Mouse (Mus musculus) CH12.LX (cell line): ENCODE data around the gene Opn1sw. TPM values are rescaled to one million over a fixed set of nuclear protein-coding genes. Genes with fewer than 3 reads are reported as not detected.

ENCODE experiments used
- DNase-seq: peaks from one replicate; pipeline ENCODE4 v3.0.0-alpha.2; 2013; ENCODE audit errors: extremely low read depth
- H3K27ac ChIP-seq: 2 replicates; pipeline ENCODE4 v1.5.1; 2012; ENCODE audit warnings: low read depth, mild to moderate bottlenecking, control low read depth, moderate library complexity; ENCODE audit not compliant: insufficient read depth
- H3K27me3 ChIP-seq: replicated peaks from 2 replicates; pipeline ENCODE3; 2012; ENCODE audit warnings: inconsistent platforms
- H3K36me3 ChIP-seq, 2 experiments: replicated peaks in 1 of 2; 2 replicates each; pipeline versions ENCODE3 to v1.6.1; 2012; ENCODE audit warnings: inconsistent platforms in 1 of 2, low read length in 1 of 2, mild to moderate bottlenecking in 1 of 2, mixed read lengths in 1 of 2, moderate library complexity in 1 of 2; ENCODE audit not compliant: control insufficient read depth in 1 of 2, insufficient read depth in 1 of 2
- H3K4me1 ChIP-seq, 2 experiments: 2 replicates each; pipeline ENCODE4 v1.6.1; 2012; ENCODE audit warnings: inconsistent platforms in 1 of 2, moderate library complexity in 1 of 2; ENCODE audit not compliant: insufficient read depth in 2 of 2, control insufficient read depth in 1 of 2
- H3K4me2 ChIP-seq: 2 replicates; pipeline ENCODE4 v1.6.1; 2012; ENCODE audit warnings: low read depth, mild to moderate bottlenecking, control low read depth; ENCODE audit not compliant: poor library complexity, insufficient read depth, severe bottlenecking
- H3K4me3 ChIP-seq, 3 experiments: fragments of 150-350 bp in 1 of 3; sonication (generic) in 1 of 3; replicated peaks in 1 of 3; 2 replicates each; pipeline versions ENCODE3 to v1.5.1; 2011 to 2012; ENCODE audit warnings: low read depth in 2 of 3, low read length in 2 of 3, mild to moderate bottlenecking in 2 of 3, moderate library complexity in 2 of 3, control low read depth in 1 of 3, improper control_type of control experiment in 1 of 3, inconsistent platforms in 1 of 3, mixed read lengths in 1 of 3; ENCODE audit not compliant: poor library complexity in 1 of 3
- H3K79me2 ChIP-seq: replicated peaks from 2 replicates; pipeline ENCODE4 v1.6.1; 2012; ENCODE audit warnings: mild to moderate bottlenecking, moderate library complexity; ENCODE audit not compliant: control insufficient read depth, poor library complexity, insufficient read depth, severe bottlenecking; ENCODE audit errors: extremely low read depth
- H3K9ac ChIP-seq: 2 replicates; pipeline ENCODE4 v1.6.1; 2012; ENCODE audit warnings: low read depth, mild to moderate bottlenecking, control low read depth, moderate library complexity; ENCODE audit not compliant: insufficient read depth
- H3K9me3 ChIP-seq: replicated peaks from 2 replicates; pipeline ENCODE3; 2012; ENCODE audit warnings: low read length, inconsistent platforms, mixed read lengths
- BHLHE40 ChIP-seq: IDR thresholded peaks from 2 replicates; pipeline ENCODE4 v1.6.1; 2011; ENCODE audit warnings: mild to moderate bottlenecking, low read depth, low read length, improper control_type of control experiment
- ELF1 ChIP-seq: IDR thresholded peaks from 2 replicates; pipeline ENCODE4 v1.6.1; 2014; ENCODE audit warnings: low read depth, mild to moderate bottlenecking, inconsistent platforms, low read length, improper control_type of control experiment
- JUN ChIP-seq: IDR thresholded peaks from 2 replicates; pipeline ENCODE4 v1.6.1; 2011; ENCODE audit warnings: low read depth, mild to moderate bottlenecking, low read length, improper control_type of control experiment, moderate library complexity; ENCODE audit not compliant: insufficient read depth
- KAT2A ChIP-seq: IDR thresholded peaks from 2 replicates; pipeline ENCODE4 v1.6.1; 2012; ENCODE audit warnings: low read length, improper control_type of control experiment, inconsistent platforms; ENCODE audit not compliant: insufficient replicate concordance
- MAZ ChIP-seq: IDR thresholded peaks from 2 replicates; pipeline ENCODE4 v1.6.1; 2012; ENCODE audit warnings: low read depth, mild to moderate bottlenecking, inconsistent platforms, low read length, improper control_type of control experiment, moderate library complexity
- MEF2A ChIP-seq: IDR thresholded peaks from 2 replicates; pipeline ENCODE4 v1.6.1; 2014; ENCODE audit warnings: low read depth, mild to moderate bottlenecking, inconsistent platforms, low read length, improper control_type of control experiment, borderline replicate concordance
- MXI1 ChIP-seq: IDR thresholded peaks from 2 replicates; pipeline ENCODE4 v1.6.1; 2011; ENCODE audit warnings: mild to moderate bottlenecking, low read depth, low read length, improper control_type of control experiment
- MYC ChIP-seq: IDR thresholded peaks from 2 replicates; pipeline ENCODE4 v1.6.1; 2011; ENCODE audit warnings: low read depth, mild to moderate bottlenecking, improper control_type of control experiment, low read length
- NRF1 ChIP-seq: IDR thresholded peaks from 2 replicates; pipeline ENCODE4 v1.6.1; 2014; ENCODE audit warnings: low read depth, mild to moderate bottlenecking, inconsistent platforms, low read length, improper control_type of control experiment, moderate library complexity
- POLR2A ChIP-seq: IDR thresholded peaks from 2 replicates; pipeline ENCODE4 v1.6.1; 2011; ENCODE audit warnings: low read depth, mild to moderate bottlenecking, improper control_type of control experiment, low read length
- RAD21 ChIP-seq: IDR thresholded peaks from 2 replicates; pipeline ENCODE4 v1.6.1; 2011; ENCODE audit warnings: low read depth, mild to moderate bottlenecking, low read length, improper control_type of control experiment, moderate library complexity
- TBP ChIP-seq: conservative IDR thresholded peaks from 2 replicates; pipeline ENCODE4 v1.6.1; 2011; ENCODE audit warnings: low read depth, low read length, improper control_type of control experiment
- UBTF ChIP-seq: IDR thresholded peaks from 2 replicates; pipeline ENCODE4 v1.6.1; 2012; ENCODE audit warnings: low read depth, mild to moderate bottlenecking, inconsistent platforms, low read length, improper control_type of control experiment, moderate library complexity
- ZKSCAN1 ChIP-seq: IDR thresholded peaks from 2 replicates; pipeline ENCODE4 v1.6.1; 2012; ENCODE audit warnings: low read depth, inconsistent platforms, low read length, improper control_type of control experiment, borderline replicate concordance
- ZNF384 ChIP-seq: IDR thresholded peaks from 2 replicates; pipeline ENCODE4 v1.6.1; 2012; ENCODE audit warnings: low read depth, low read length, improper control_type of control experiment, inconsistent platforms
- dilution Hi-C: fragments of 300-500 bp; cut with MboI; formaldehyde crosslinking; loops from 2 replicates; pipeline ENCODE4 v1.14.3; 2020; ENCODE audit warnings: low sequenced_read_pairs; ENCODE audit not compliant: extremely low pct_unique_long_range_greater_than_20kb, extremely low pct_ligation_motif_present
- in situ Hi-C: fragments of 300-500 bp; cut with MboI; formaldehyde crosslinking; loops from 3 replicates; pipeline ENCODE4 v1.14.3; 2019; ENCODE audit warnings: low sequenced_read_pairs, low pct_ligation_motif_present, low pct_unique_long_range_greater_than_20kb, mixed read lengths
- polyA plus RNA-seq: library from polyadenylated mRNA; unstranded; fragments of >175 nt; gene quantifications from 2 replicates; pipeline ENCODE4 v1.2.1, GENCODE M21; 2012; ENCODE audit warnings: low read depth; ENCODE audit not compliant: insufficient read length
- total RNA-seq, 2 experiments: library from RNA; depleted of rRNA; stranded (reverse); fragments of 300-350 nt in 1 of 2; fragments of >200 nt in 1 of 2; gene quantifications; 2 replicates each; pipeline ENCODE4 v1.2.3; 2012 to 2014

Opn1sw gene
- total and polyA plus RNA-seq, 3 experiments, result not detected

GRCm38 (mm10) chr6:29382442-29382841, 5.8 kb downstream of the Opn1sw start:
- Histone ChIP-seq H3K4me2 (no peak overlapping the region), H3K36me3 (peaks cover 0 to 24% of the 10 kb centered on the region in 2 experiments), H3K9ac (no peak overlapping the region), H3K27me3 (no peaks in the 10 kb centered on the region), H3K4me1 (peaks cover 2 to 20% of the 10 kb centered on the region in 2 experiments; a peak in 2 of 4 replicates), H3K79me2 (no peaks in the 10 kb centered on the region), H3K4me3 (no peak overlapping the region), H3K27ac (no peak overlapping the region), H3K9me3 (no peaks in the 10 kb centered on the region)
- no peak for DNase-seq
- in situ Hi-C loops, result loop anchor here (25.0 kb wide), 1 partner anchor 255 kb away; no protein-coding TSS in a partner anchor
- dilution Hi-C loops, result no loop called here
- TF ChIP-seq NRF1, result no peak
- TF ChIP-seq ZNF384, result no peak
- TF ChIP-seq MAZ, result no peak
- no peak for TF ChIP-seq MEF2A
- TF ChIP-seq MXI1, result no peak

DNA sequence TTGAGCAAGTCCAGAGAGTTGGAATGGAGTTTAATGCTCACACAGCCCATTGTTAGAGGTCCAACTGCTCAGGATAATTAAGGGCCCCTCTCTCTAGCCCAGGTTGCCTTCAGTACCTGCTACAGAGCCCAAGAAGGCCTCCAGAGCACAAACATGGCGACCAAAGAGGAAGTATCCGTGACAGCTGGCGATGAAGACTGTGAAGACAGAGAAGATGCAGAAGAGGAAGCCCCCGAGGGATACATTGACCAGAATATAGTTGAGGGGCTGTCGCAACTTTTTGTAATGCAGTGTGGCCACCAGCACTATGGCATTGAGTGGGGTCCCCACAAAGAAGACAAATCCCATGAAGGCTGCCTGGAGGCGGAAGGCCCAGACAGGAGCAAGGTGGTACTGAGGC, 8.3 kb downstream of the Opn1sw start:
- dilution Hi-C loops (no loop called here), in situ Hi-C loops (loop anchor here (25.0 kb wide), 1 partner anchor 257 kb away; no protein-coding TSS in a partner anchor)
- no peak for DNase-seq
- H3K9me3 ChIP-seq, result no peaks in the 10 kb centered on the region
- H3K27me3 ChIP-seq, result no peaks in the 10 kb centered on the region
- H3K79me2 ChIP-seq, result no peaks in the 10 kb centered on the region
- peaks cover 15 to 48% of the 10 kb centered on the region in 2 experiments for H3K36me3 ChIP-seq
- H3K4me1 ChIP-seq, result peaks cover 2 to 22% of the 10 kb centered on the region in 2 experiments; a peak in 2 of 4 replicates
- H3K4me3 ChIP-seq, result no peak overlapping the region
- no peak overlapping the region for H3K4me2 ChIP-seq
- no peak overlapping the region for H3K9ac ChIP-seq
- TF ChIP-seq UBTF, result no peak
- TF ChIP-seq BHLHE40, result no peak
- no peak for TF ChIP-seq ZKSCAN1
- no peak for TF ChIP-seq JUN
- TF ChIP-seq POLR2A, result no peak
- no peak for TF ChIP-seq ELF1
- no peak for TF ChIP-seq KAT2A
- no peak for TF ChIP-seq RAD21
- TF ChIP-seq ZNF384, result no peak
- TF ChIP-seq MYC, result no peak
- no peak for TF ChIP-seq TBP
- no peak for TF ChIP-seq NRF1
- H3K27ac ChIP-seq, result no peak overlapping the region
